Comparison of ENCODE assay signal across 8 mouse cellular contexts in the genomic region with DNA sequence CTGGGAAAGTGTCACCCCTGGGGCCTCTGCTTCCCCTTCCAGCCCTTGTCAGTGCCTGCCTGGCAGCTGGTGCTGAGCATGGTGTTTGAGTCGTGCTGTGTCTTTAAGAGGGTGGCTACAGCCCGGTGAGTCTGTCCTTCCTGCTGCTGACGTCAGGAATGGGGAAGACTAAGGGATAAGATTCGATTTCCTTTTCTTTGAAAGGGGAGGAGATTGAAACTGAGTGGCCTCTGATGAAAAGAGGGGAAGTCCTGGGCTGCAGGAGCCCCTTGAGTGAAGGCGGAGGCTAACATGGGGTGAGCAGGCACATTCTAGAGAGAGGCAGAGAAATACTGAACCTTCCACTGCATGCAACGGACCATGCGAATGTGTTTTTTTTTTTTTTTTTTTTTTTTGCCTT. TPM values are rescaled to one million over a fixed set of nuclear protein-coding genes. Genes with fewer than 3 reads are reported as not detected.
DNase-seq lines count a peak whose midpoint lies in the region; ATAC-seq lines count a peak whose summit lies in the region.

No protein-coding gene starts in this region.

- H3K27ac ChIP-seq in intestine, embryonic 14.5 days (ENCODE audit: low read depth), result peak overlapping the region; percentile 62
- H3K27ac ChIP-seq in midbrain, embryonic 10.5 days (replicated peaks), result peak overlapping the region; percentile 71

- peak overlapping the region; percentile 50 for H3K4me2 ChIP-seq in intestine, embryonic 14.5 days (ENCODE audit: low read length)

- peaks cover 49% of the 10 kb centered on the region for H3K4me1 ChIP-seq in erythroblast, embryonic 14.5 days (ENCODE audit: control insufficient read depth)
- peaks cover 13% of the 10 kb centered on the region for H3K4me1 ChIP-seq in intestine, embryonic 14.5 days (replicated peaks; ENCODE audit: control insufficient read depth, insufficient read depth, low read length)
- H3K4me1 ChIP-seq in midbrain, embryonic 10.5 days, result peaks cover 26% of the 10 kb centered on the region

- peak; percentile 57 to 60 for DNase-seq in cerebellum, postnatal 36 days
- peak; percentile 59 for DNase-seq in gastrocnemius, postnatal 25 days
- DNase-seq in intestine, embryonic 14.5 days (ENCODE audit: low spot score), result no peak
- peak; percentile 65 to 74 for DNase-seq in left cerebral cortex, postnatal 36 days (ENCODE audit: low spot score in 2 of 2)
- peak; percentile 41 for DNase-seq in midbrain, embryonic 10.5 days (ENCODE audit: low spot score)
- peak; percentile 57 to 59 for DNase-seq in spleen, adult 18-20 months

- peak overlapping the region; percentile 20 for H3K9ac ChIP-seq in intestine, embryonic 14.5 days (ENCODE audit: low read length)

- intact Hi-C loops in left cerebral cortex, postnatal 36 days (cut with DNase I), result loop anchor here (5.0 kb wide), 1 partner anchor 117 kb away; a partner anchor contains a TSS

- no peak for ATAC-seq in erythroblast, adult 5-6 weeks (replicated peaks; ENCODE audit: low FRiP score, poor library complexity, severe bottlenecking)
- ATAC-seq in intestine, embryonic 14.5 days (replicated peaks; ENCODE audit: low FRiP score, low TSS enrichment, low read depth), result peak; percentile 55

- peak overlapping the region; percentile 48 for H3K4me3 ChIP-seq in erythroblast, embryonic 14.5 days (replicated peaks)
- peak overlapping the region; percentile 27 for H3K4me3 ChIP-seq in intestine, embryonic 14.5 days (ENCODE audit: low read depth, low read length)
- peak overlapping the region; percentile 37 for H3K4me3 ChIP-seq in midbrain, embryonic 10.5 days

- peaks cover 28% of the 10 kb centered on the region for H3K36me3 ChIP-seq in erythroblast, embryonic 14.5 days (ENCODE audit: control insufficient read depth)
- H3K36me3 ChIP-seq in intestine, embryonic 14.5 days (ENCODE audit: control insufficient read depth, insufficient read depth, low read length), result peaks cover 42% of the 10 kb centered on the region
- peaks cover 38% of the 10 kb centered on the region for H3K36me3 ChIP-seq in midbrain, embryonic 10.5 days

- no peaks in the 10 kb centered on the region for H3K9me3 ChIP-seq in erythroblast, embryonic 14.5 days (ENCODE audit: control insufficient read depth, low read length)
- no peaks in the 10 kb centered on the region for H3K9me3 ChIP-seq in intestine, embryonic 14.5 days (ENCODE audit: control insufficient read depth, low read length)
- H3K9me3 ChIP-seq in midbrain, embryonic 10.5 days (replicated peaks), result no peaks in the 10 kb centered on the region

- no peaks in the 10 kb centered on the region for H3K27me3 ChIP-seq in erythroblast, embryonic 14.5 days (ENCODE audit: control insufficient read depth)
- no peaks in the 10 kb centered on the region for H3K27me3 ChIP-seq in intestine, embryonic 14.5 days (replicated peaks; ENCODE audit: control insufficient read depth, insufficient read depth, low read length)
- H3K27me3 ChIP-seq in midbrain, embryonic 10.5 days (ENCODE audit: low read depth, poor library complexity, severe bottlenecking), result no peaks in the 10 kb centered on the region

- WGBS in intestine, embryonic 14.5 days, result 2% methylated on average over 7 of the region's 7 CpGs
- 12% methylated on average over 7 of the region's 7 CpGs for WGBS in midbrain, embryonic 10.5 days

RNA-seq across cellular contexts. Expression of a gene that starts 4.8 kb away (rescaled TPM):
- 0.74 and 1.6 TPM in 2 replicates for polyA plus RNA-seq in erythroblast, embryonic 14.5 days (2012)
- total RNA-seq in erythroblast, adult 5-6 weeks (2015; ENCODE audit: low replicate concordance), result 7.3 and 19.6 TPM in 2 replicates
- total RNA-seq in erythroblast, adult 5-6 weeks (2017; ENCODE audit: low replicate concordance), result 1.7 and 4.2 TPM in 2 replicates
- 10 to 100 TPM in 1 of 2 experiments, 1 to 10 TPM in 1; 9.7 to 10.5 TPM for total RNA-seq in gastrocnemius, postnatal 25 days (2021)
- 12.8 and 13.8 TPM in 2 replicates for polyA plus RNA-seq in intestine, embryonic 14.5 days (2014; fragmentation: Nextera tagmentation; extraction: Ambion mirVana)
- 10 to 100 TPM; 12.5 to 15.7 TPM for total RNA-seq in left cerebral cortex, postnatal 36 days (2021)
- 7.5 and 10.1 TPM in 2 replicates for polyA plus RNA-seq in midbrain, embryonic 10.5 days (2016; fragmentation: Nextera tagmentation; extraction: Ambion mirVana)

RNA-seq across cellular contexts. Expression of a gene that starts 16.3 kb away (rescaled TPM):
- polyA plus RNA-seq in erythroblast, embryonic 14.5 days (2012), result 2.0 and 2.6 TPM in 2 replicates
- total RNA-seq in erythroblast, adult 5-6 weeks (2015; ENCODE audit: low replicate concordance), result 14.6 and 20.3 TPM in 2 replicates
- total RNA-seq in erythroblast, adult 5-6 weeks (2017; ENCODE audit: low replicate concordance), result 13.9 and 51.4 TPM in 2 replicates
- 10 to 100 TPM; 12.9 to 21.6 TPM for total RNA-seq in gastrocnemius, postnatal 25 days (2021)
- 80.8 and 85.8 TPM in 2 replicates for polyA plus RNA-seq in intestine, embryonic 14.5 days (2014; fragmentation: Nextera tagmentation; extraction: Ambion mirVana)
- 10 to 100 TPM; 63.9 to 74.8 TPM for total RNA-seq in left cerebral cortex, postnatal 36 days (2021)
- 32.9 and 37.2 TPM in 2 replicates for polyA plus RNA-seq in midbrain, embryonic 10.5 days (2016; fragmentation: Nextera tagmentation; extraction: Ambion mirVana)

RNA-seq across cellular contexts. Expression of a gene that starts 19.2 kb away (rescaled TPM):
- polyA plus RNA-seq in erythroblast, embryonic 14.5 days (2012), result 0.22 and 0.27 TPM in 2 replicates
- total RNA-seq in erythroblast, adult 5-6 weeks (2015; ENCODE audit: low replicate concordance), result 4.2 TPM in 1 of 2 replicates, not detected in the other
- 4.8 and 10.6 TPM in 2 replicates for total RNA-seq in erythroblast, adult 5-6 weeks (2017; ENCODE audit: low replicate concordance)
- total RNA-seq in gastrocnemius, postnatal 25 days (2021), result 1 to 10 TPM; 7.9 to 8.4 TPM
- 27.7 and 28.2 TPM in 2 replicates for polyA plus RNA-seq in intestine, embryonic 14.5 days (2014; fragmentation: Nextera tagmentation; extraction: Ambion mirVana)
- total RNA-seq in left cerebral cortex, postnatal 36 days (2021), result 10 to 100 TPM; 26.6 to 34.1 TPM
- 32.1 and 33.4 TPM in 2 replicates for polyA plus RNA-seq in midbrain, embryonic 10.5 days (2016; fragmentation: Nextera tagmentation; extraction: Ambion mirVana)

RNA-seq across cellular contexts. Expression of a gene that starts 27.6 kb away (rescaled TPM):
- 0.84 and 0.85 TPM in 2 replicates for polyA plus RNA-seq in erythroblast, embryonic 14.5 days (2012)
- total RNA-seq in erythroblast, adult 5-6 weeks (2015; ENCODE audit: low replicate concordance), result 2.5 TPM in 1 of 2 replicates, not detected in the other
- 3.7 and 4.3 TPM in 2 replicates for total RNA-seq in erythroblast, adult 5-6 weeks (2017; ENCODE audit: low replicate concordance)
- 1 to 10 TPM; 6.9 to 7.5 TPM for total RNA-seq in gastrocnemius, postnatal 25 days (2021)
- 12.9 and 14.5 TPM in 2 replicates for polyA plus RNA-seq in intestine, embryonic 14.5 days (2014; fragmentation: Nextera tagmentation; extraction: Ambion mirVana)
- 1 to 10 TPM; 7.2 to 8.1 TPM for total RNA-seq in left cerebral cortex, postnatal 36 days (2021)
- polyA plus RNA-seq in midbrain, embryonic 10.5 days (2016; fragmentation: Nextera tagmentation; extraction: Ambion mirVana), result 14.5 and 14.9 TPM in 2 replicates

RNA-seq across cellular contexts. Expression of a gene that starts 27.7 kb away (rescaled TPM):
- 68.0 and 97.9 TPM in 2 replicates for polyA plus RNA-seq in erythroblast, embryonic 14.5 days (2012)
- 104 and 108 TPM in 2 replicates for total RNA-seq in erythroblast, adult 5-6 weeks (2015; ENCODE audit: low replicate concordance)
- 44.6 and 57.0 TPM in 2 replicates for total RNA-seq in erythroblast, adult 5-6 weeks (2017; ENCODE audit: low replicate concordance)
- total RNA-seq in gastrocnemius, postnatal 25 days (2021), result 100 to 1,000 TPM; 238 to 253 TPM
- 682 and 702 TPM in 2 replicates for polyA plus RNA-seq in intestine, embryonic 14.5 days (2014; fragmentation: Nextera tagmentation; extraction: Ambion mirVana)
- total RNA-seq in left cerebral cortex, postnatal 36 days (2021), result 100 to 1,000 TPM; 348 to 352 TPM
- 733 and 761 TPM in 2 replicates for polyA plus RNA-seq in midbrain, embryonic 10.5 days (2016; fragmentation: Nextera tagmentation; extraction: Ambion mirVana)
